Mouse (Mus musculus) limb, embryonic 13.5 days (tissue): ENCODE data around the gene Lrg1. TPM values are rescaled to one million over a fixed set of nuclear protein-coding genes. Genes with fewer than 3 reads are reported as not detected.

ENCODE experiments used
- ATAC-seq: fragments of 200-750 bp; cut with Nextera tagmentation; 2 replicates; pipeline ENCODE4 v1.8.0; 2017; ENCODE audit warnings: low read depth, moderate number of reproducible peaks, moderate TSS enrichment; ENCODE audit not compliant: low FRiP score
- H3K27ac ChIP-seq: fragments of 300-500 bp; sonication (generic); 2 replicates; pipeline ENCODE4 v1.5.1; 2015; ENCODE audit warnings: inconsistent platforms, mild to moderate bottlenecking, moderate library complexity
- H3K27me3 ChIP-seq: fragments of 300-500 bp; sonication (generic); 2 replicates; pipeline ENCODE4 v1.6.1; 2015; ENCODE audit warnings: mild to moderate bottlenecking, inconsistent platforms
- H3K36me3 ChIP-seq: fragments of 300-500 bp; sonication (generic); 2 replicates; pipeline ENCODE4 v1.6.1; 2015; ENCODE audit warnings: inconsistent platforms, mild to moderate bottlenecking, moderate library complexity
- H3K4me1 ChIP-seq: fragments of 300-500 bp; sonication (generic); 2 replicates; pipeline ENCODE4 v1.6.1; 2015; ENCODE audit warnings: inconsistent platforms
- H3K4me2 ChIP-seq: fragments of 300-500 bp; sonication (generic); replicated peaks from 2 replicates; pipeline ENCODE4 v1.6.1; 2015; ENCODE audit warnings: inconsistent platforms, mild to moderate bottlenecking, moderate library complexity
- H3K4me3 ChIP-seq: fragments of 300-500 bp; sonication (generic); 2 replicates; pipeline ENCODE4 v1.5.1; 2015; ENCODE audit warnings: moderate library complexity, mild to moderate bottlenecking, inconsistent platforms
- H3K9ac ChIP-seq: fragments of 300-500 bp; sonication (generic); 2 replicates; pipeline ENCODE4 v1.6.1; 2015; ENCODE audit warnings: mild to moderate bottlenecking, inconsistent platforms
- H3K9me3 ChIP-seq: fragments of 300-500 bp; sonication (generic); 2 replicates; pipeline ENCODE4 v1.6.1; 2016; ENCODE audit warnings: inconsistent platforms
- WGBS: fragments of 180-500 bp; shearing (Covaris S2); methylation state at CpG from one replicate; pipeline ENCODE4 v1.1.7; 2015; 5-methylcytosine and 5-hydroxymethylcytosine counted together
- polyA plus RNA-seq: library from polyadenylated mRNA; unstranded; fragments of >200 nt; fragmentation: Nextera tagmentation; extraction: Ambion mirVana; gene quantifications from 2 replicates; pipeline ENCODE4 v1.2.1, GENCODE M21; 2015

Gene Lrg1
- polyA plus RNA-seq = 0.27 and 0.37 TPM in 2 replicates

DNA sequence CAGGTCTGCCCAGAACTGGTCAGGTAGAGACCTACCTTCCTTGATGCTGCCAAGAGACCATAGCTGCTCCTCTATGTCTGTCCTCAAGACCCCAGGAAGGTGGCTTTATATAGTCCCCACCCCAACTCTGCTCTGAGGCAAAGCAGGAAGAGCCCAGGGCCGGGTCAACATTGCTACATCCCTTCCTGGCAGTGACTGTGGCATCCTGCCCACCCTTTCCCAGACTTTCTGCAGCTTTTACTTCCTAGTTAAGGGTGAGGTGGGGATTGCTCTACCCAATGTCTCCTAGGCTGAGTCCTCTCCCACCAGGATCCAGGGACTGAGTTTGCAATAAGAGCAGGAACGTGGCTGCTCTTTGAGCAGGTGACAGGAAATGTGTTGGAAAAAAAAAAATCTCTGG lies at the start of gene Lrg1:
Gene Lrg1 (minus strand): TSS at position 176 of the 400 bp plus-strand sequence.
- Histone ChIP-seq H3K4me1 (peaks cover 30% of the 10 kb centered on the region), H3K9ac (no peak within 1 kb of the TSS), H3K4me3 (no peak within 1 kb of the TSS), H3K36me3 (peaks cover 8% of the 10 kb centered on the region), H3K27ac (no peak within 1 kb of the TSS), H3K9me3 (peaks cover 17% of the 10 kb centered on the region), H3K27me3 (peaks cover 99% of the 10 kb centered on the region), H3K4me2 (no peak within 1 kb of the TSS)
- ATAC-seq = no peak
- whole genome bisulfite sequencing = 52% methylated on average over 2 of the region's 2 CpGs

DNA sequence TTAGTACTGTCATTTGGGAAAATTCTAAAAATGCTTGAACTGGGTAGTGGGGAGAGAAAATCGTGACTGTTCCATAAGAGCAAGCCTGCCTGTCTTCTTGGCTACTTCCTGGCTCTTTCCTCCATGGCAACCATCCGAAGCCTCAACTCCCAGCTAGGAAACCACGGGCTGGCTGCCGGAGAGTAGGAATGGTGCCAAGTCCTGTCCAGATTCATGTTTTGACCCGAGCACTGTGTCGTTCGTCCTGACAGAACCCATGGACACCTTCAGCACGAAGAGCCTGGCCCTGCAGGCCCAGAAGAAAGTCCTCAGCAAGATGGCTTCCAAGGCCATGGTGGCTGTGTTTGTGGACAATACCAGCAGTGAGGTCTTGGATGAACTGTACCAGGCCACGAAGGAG lies 49.7 kb upstream of the Lrg1 start:
- Histone ChIP-seq H3K36me3 (peaks cover 35% of the 10 kb centered on the region), H3K4me1 (no peaks in the 10 kb centered on the region), H3K9ac (peak overlapping the region; percentile 31; the same call in 1 of the 2 replicates), H3K9me3 (no peaks in the 10 kb centered on the region), H3K4me2 (no peak overlapping the region), H3K4me3 (no peak overlapping the region), H3K27ac (no peak overlapping the region), H3K27me3 (no peaks in the 10 kb centered on the region)
- ATAC-seq = no peak
- WGBS = 84% methylated on average over 9 of the region's 9 CpGs

DNA sequence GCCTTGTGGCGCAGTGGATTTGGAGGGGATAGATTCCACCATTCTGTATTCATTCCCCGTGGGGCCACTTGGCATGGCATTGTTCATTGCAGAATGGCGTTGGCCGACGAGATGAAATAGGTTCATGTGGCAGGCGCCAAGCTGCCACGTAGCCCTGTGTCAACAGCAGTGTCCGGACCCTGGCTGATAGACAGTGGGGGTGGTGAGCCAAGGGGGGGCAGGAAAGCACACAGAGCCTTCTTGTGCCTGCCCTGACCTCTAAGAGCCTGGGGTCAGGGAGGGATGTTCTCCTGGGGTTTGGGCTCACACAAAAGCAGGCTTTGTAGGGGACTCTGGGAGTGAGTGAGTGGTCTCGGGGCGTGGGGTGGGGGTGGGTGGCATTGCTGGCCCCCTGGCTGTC lies 48.8 kb upstream of the Lrg1 start:
- H3K4me3 ChIP-seq = no peak overlapping the region
- H3K4me1 ChIP-seq = no peaks in the 10 kb centered on the region
- peaks cover 27% of the 10 kb centered on the region for H3K36me3 ChIP-seq
- H3K9me3 ChIP-seq = no peaks in the 10 kb centered on the region
- H3K27me3 ChIP-seq = no peaks in the 10 kb centered on the region
- H3K9ac ChIP-seq = no peak overlapping the region
- H3K27ac ChIP-seq = no peak overlapping the region
- ATAC-seq = no peak
- 81% methylated on average over 10 of the region's 10 CpGs for WGBS
- H3K4me2 ChIP-seq = no peak overlapping the region

DNA sequence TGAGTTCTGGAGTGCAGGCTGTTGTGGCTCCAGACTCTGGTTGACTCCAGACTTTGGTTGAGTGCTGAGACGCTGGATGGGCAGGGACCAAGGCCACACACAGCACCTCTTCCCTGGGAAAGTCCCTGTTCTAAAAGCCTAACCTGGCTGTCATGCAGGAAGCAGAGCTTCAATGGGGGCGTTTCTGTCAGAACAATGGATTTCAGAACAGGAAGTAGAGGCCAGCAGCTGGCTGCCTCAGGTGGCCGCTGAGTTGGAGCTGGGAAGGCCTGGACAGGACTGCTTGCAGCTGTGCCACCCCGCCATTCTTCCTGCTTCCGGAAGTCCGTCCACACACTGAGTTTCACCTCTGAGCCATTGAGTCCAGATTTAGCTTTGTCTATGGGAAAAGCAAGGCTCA lies 48.0 kb upstream of the Lrg1 start:
- peaks cover 19% of the 10 kb centered on the region for H3K36me3 ChIP-seq
- no peak overlapping the region for H3K4me3 ChIP-seq
- ATAC-seq = no peak
- no peaks in the 10 kb centered on the region for H3K4me1 ChIP-seq
- no peak overlapping the region for H3K27ac ChIP-seq
- WGBS = 63% methylated on average over 6 of the region's 6 CpGs
- no peak overlapping the region for H3K9ac ChIP-seq
- no peaks in the 10 kb centered on the region for H3K9me3 ChIP-seq
- H3K4me2 ChIP-seq = no peak overlapping the region
- no peaks in the 10 kb centered on the region for H3K27me3 ChIP-seq

DNA sequence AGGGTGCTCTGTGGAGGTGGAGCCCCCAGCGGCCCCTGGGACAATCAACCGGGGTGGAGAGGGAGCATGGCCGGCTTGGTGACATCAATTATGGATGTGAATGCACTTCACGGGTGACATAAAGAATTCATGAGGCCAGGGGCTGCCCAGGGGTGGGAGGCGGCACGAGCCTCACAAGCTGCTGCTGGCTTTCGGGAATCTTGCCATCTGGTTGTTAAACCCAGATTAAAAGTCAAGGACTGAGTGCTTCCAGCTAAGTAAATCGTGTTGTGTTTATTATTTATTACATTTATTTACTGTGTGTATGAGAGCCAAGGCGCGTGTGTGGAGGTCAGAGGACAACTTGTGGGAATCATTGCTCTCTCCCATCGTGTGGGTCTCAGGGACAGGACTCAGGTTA lies 43.9 kb upstream of the Lrg1 start:
- Histone ChIP-seq H3K27me3 (peaks cover 8% of the 10 kb centered on the region), H3K9ac (no peak overlapping the region), H3K4me2 (no peak overlapping the region), H3K4me1 (peaks cover 21% of the 10 kb centered on the region), H3K36me3 (no peaks in the 10 kb centered on the region), H3K27ac (no peak overlapping the region), H3K9me3 (no peaks in the 10 kb centered on the region), H3K4me3 (no peak overlapping the region)
- ATAC-seq = no peak
- 62% methylated on average over 11 of the region's 11 CpGs for WGBS

DNA sequence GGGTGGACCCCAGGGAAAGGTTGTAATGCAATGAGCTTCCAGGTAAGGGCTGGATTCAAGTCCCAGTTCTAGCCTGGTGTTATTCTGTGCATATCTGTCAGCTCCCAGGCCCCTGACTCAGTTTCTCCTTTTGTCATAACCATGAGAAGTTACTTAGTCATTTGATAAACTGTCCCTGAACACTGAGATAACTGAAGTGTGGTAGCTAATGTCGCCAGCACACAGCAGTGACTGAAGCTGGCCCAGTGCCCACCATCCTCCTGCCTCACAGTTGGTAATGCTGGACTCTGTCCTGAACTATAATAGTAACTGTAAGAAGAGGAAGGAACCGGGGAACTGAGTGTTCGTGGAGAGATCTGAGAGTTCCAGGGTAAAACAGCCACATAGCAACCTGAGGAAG lies 42.7 kb upstream of the Lrg1 start:
- Histone ChIP-seq H3K4me1 (peaks cover 21% of the 10 kb centered on the region), H3K27ac (no peak overlapping the region), H3K9ac (no peak overlapping the region), H3K4me3 (no peak overlapping the region), H3K27me3 (peaks cover 16% of the 10 kb centered on the region), H3K36me3 (no peaks in the 10 kb centered on the region), H3K4me2 (no peak overlapping the region), H3K9me3 (no peaks in the 10 kb centered on the region)
- WGBS = 77% methylated on average over 3 of the region's 3 CpGs
- no peak for ATAC-seq

DNA sequence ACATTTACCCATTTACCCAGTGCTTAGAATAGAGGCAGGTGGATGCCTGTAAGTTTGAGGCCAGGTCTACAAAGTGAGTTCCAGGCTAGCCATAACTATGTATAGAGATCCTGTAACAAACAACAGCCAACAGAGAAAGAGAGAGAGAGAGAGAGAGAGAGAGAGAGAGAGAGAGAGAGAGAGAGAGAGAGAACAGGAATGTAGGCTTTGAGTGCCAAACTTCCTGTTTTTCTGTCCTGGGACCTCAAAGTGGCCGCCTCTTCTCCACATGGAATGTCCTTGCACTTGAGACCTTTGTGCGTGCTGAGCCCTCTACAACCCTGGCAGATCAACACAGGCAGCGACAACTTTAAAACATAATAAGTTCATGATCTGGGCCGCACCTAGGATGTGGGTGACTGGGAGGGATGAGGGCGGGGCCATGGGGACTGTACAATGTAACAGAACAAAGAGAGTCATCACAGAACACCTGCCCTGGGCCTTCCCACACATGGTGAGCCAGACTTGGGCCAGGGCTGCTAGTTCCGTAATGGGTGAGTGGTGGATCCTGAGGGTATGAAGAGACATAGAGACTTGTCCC lies 41.8 kb upstream of the Lrg1 start:
- ATAC-seq = no peak
- 73% methylated on average over 6 of the region's 6 CpGs for WGBS
- Histone ChIP-seq H3K4me3 (no peak overlapping the region), H3K27ac (no peak overlapping the region), H3K9me3 (no peaks in the 10 kb centered on the region), H3K4me1 (peaks cover 21% of the 10 kb centered on the region), H3K4me2 (peak overlapping the region; percentile 85), H3K9ac (peak overlapping the region; percentile 63; the same call in 1 of the 2 replicates), H3K27me3 (peaks cover 23% of the 10 kb centered on the region), H3K36me3 (no peaks in the 10 kb centered on the region)

DNA sequence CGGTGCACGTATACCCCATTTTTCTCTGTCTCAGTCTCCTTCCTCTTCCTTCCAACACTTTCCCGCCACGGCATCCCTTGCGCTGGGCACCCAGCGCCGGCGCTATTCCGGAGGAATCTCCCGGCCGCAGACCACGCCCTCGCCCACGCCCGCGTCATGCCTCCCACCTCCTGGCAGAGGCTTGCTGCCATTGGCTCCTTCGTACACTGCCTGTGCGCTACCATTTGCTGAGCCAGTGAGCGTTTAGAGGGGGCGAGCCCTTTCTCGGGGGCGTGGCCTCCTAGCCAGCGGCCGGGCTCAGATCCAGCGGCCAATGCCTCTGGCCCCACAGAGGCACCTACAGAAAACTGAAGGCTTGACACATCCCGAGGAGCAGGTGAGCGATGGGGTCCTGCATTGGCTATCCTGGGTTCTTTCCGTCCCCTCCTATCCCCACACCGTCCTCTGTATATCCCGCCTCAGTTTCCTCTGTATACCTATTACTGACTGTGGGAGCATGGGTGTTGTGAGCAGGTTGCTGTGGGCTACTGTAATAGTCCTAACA lies 40.5 kb upstream of the Lrg1 start, which contains the start of gene Tnfaip8l1:
Gene Tnfaip8l1 (plus strand): TSS at position 247 of the 544 bp plus-strand sequence.
- H3K27me3 ChIP-seq = peaks cover 36% of the 10 kb centered on the region
- H3K4me1 ChIP-seq = peaks cover 21% of the 10 kb centered on the region
- H3K4me3 ChIP-seq = peak within 1 kb of the TSS; percentile 52
- H3K27ac ChIP-seq = no peak within 1 kb of the TSS
- H3K9ac ChIP-seq = peak within 1 kb of the TSS; percentile 69
- ATAC-seq = peak; percentile 98
- no peaks in the 10 kb centered on the region for H3K36me3 ChIP-seq
- under 1% methylated on average over 30 of the region's 30 CpGs for WGBS
- peak within 1 kb of the TSS; percentile 85 for H3K4me2 ChIP-seq
- no peaks in the 10 kb centered on the region for H3K9me3 ChIP-seq

DNA sequence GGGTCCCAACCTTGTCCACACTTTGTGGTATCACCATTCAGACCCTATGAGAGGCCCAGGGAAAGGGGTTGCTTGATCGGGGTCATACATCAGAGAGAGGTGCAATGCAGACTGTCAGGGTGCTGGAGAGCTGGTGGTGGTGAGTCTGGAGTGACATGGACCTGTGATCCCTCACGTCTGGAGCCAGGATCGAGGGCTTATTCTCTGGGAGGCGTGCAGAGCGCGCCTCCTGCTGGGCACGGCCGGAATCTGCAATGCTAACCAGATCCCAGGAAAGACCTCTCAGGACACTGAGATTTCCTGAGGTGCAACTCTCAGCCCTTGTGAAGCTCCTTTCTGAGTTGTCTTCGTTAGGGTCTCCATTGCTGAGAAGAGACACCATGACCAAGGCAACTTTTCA lies 37.9 kb upstream of the Lrg1 start:
- Histone ChIP-seq H3K4me3 (no peak overlapping the region), H3K9ac (no peak overlapping the region), H3K27me3 (peaks cover 61% of the 10 kb centered on the region), H3K9me3 (no peaks in the 10 kb centered on the region), H3K27ac (no peak overlapping the region), H3K4me2 (no peak overlapping the region), H3K4me1 (peaks cover 21% of the 10 kb centered on the region), H3K36me3 (no peaks in the 10 kb centered on the region)
- WGBS = 2% methylated on average over 9 of the region's 9 CpGs
- no peak for ATAC-seq

DNA sequence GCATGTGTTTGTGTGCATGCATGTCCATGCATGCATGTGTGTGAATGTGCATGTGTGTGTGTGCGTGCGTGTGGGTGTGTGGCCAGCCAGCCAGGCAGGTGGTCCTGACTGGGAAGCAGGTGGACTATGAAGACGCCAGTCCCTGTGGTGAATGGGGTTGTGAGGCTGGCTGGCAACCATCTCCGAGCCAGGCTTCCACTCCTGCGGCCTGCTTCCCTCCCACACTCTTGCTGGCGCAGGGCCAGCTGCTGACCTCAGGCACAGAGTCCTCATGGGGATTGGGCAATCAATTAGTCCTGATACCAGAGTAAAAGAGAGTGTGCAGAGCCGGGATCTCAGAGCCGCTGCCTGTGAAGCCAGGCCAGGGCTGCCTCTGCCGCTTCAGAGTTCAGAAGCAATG lies 31.8 kb upstream of the Lrg1 start:
- no peaks in the 10 kb centered on the region for H3K36me3 ChIP-seq
- WGBS = 32% methylated on average over 9 of the region's 9 CpGs

DNA sequence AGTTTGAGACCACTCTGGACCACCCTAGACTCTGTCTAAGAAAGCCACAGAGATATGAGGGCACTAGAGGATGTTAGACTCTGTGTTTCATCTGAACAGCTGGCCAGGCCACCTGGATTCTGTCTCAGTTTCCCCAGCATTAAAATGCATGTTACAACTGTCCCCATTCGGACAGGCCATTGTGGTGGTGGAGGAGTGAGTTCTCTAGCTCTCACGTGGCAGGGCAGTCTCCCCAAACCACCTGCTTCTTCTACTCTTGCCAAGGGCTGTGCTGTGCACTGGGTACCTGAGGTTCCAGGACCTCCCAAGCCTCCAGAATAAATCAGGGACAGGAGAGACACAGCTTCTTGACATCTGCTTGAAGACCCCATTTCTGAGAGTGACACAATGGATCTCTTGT lies 28.1 kb upstream of the Lrg1 start:
- Histone ChIP-seq H3K4me1 (peaks cover 25% of the 10 kb centered on the region), H3K27me3 (peaks cover 92% of the 10 kb centered on the region), H3K4me3 (no peak overlapping the region), H3K36me3 (no peaks in the 10 kb centered on the region), H3K4me2 (no peak overlapping the region), H3K9me3 (no peaks in the 10 kb centered on the region), H3K9ac (no peak overlapping the region), H3K27ac (no peak overlapping the region)
- 42% methylated on average over 2 of the region's 2 CpGs for WGBS
- no peak for ATAC-seq

More for the DNA sequence above, 31.8 kb upstream of the Lrg1 start:
- H3K9me3 ChIP-seq = no peaks in the 10 kb centered on the region
- no peak overlapping the region for H3K4me2 ChIP-seq
- H3K27me3 ChIP-seq = peaks cover 92% of the 10 kb centered on the region
- no peak overlapping the region for H3K4me3 ChIP-seq
- ATAC-seq = peak; percentile 53; the same call in 1 of the 2 replicates
- H3K9ac ChIP-seq = no peak overlapping the region
- no peak overlapping the region for H3K27ac ChIP-seq
- H3K4me1 ChIP-seq = peaks cover 15% of the 10 kb centered on the region

DNA sequence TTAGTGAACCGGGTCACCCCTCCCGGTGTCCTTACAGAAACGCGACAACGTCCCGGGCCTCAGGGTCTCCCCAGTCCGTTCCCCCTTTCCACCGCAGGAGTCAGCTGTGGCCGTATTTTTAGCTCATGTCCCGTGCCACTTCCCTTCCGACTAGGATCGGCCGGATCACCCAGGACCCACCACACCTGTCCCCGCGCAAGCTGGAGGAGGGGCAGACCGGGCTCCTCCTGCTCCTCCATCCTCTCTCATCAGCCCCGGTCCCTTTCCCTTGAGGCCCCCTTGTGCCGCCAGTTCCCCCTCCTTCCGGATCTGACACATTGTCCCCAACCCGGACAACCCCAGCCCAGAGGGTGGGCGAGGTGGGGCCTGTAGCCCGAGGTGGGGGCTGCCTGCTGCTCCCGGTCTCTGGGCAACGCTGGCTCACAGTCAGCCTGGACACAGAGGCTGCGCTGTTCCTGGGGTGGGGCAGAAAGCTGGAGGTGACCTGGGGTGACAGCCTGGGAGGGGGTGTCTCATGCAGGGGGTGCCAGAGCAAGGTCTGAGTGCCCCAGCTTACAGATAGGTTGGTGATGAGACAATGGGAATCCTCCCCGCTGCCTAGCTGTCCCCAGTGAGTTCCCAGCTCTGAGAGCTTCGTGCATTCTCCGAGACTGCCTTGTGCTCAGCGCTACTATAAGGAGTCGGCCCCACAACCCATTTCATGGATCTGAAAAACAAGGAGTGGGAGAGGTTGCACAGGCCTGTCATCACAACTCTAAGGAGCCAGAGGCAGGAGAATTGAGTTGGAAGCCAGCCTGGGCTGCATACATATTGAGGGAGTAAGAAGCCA lies 27.2 kb upstream of the Lrg1 start:
- H3K4me3 ChIP-seq = peak overlapping the region; percentile 28
- ATAC-seq = peak; percentile 26; the same call in 1 of the 2 replicates
- H3K27me3 ChIP-seq = peaks cover 93% of the 10 kb centered on the region

More for the DNA sequence above, 27.2 kb upstream of the Lrg1 start:
- WGBS = 3% methylated on average over 30 of the region's 30 CpGs
- peak overlapping the region; percentile 54 for H3K9ac ChIP-seq
- H3K27ac ChIP-seq = no peak overlapping the region
- peaks cover 25% of the 10 kb centered on the region for H3K4me1 ChIP-seq
- H3K4me2 ChIP-seq = peak overlapping the region; percentile 51
- H3K36me3 ChIP-seq = no peaks in the 10 kb centered on the region
- H3K9me3 ChIP-seq = no peaks in the 10 kb centered on the region
